Mouse (Mus musculus): ENCODE measurements at regions not wholly inside any gene's neighbourhood (a gene's known extent, or its start where the extent isn't known, plus 50 kb on each side); places are given as distances from the start of the nearest gene placed in this dataset.

- no peak overlapping the region for H3K9ac ChIP-seq (ENCODE audit: control insufficient read depth, low read depth, low read length, poor library complexity, severe bottlenecking)
Measured at GRCm38 (mm10) chr13:31109231-31109630, 135.2 kb downstream of the Gm5447 start.

DNA sequence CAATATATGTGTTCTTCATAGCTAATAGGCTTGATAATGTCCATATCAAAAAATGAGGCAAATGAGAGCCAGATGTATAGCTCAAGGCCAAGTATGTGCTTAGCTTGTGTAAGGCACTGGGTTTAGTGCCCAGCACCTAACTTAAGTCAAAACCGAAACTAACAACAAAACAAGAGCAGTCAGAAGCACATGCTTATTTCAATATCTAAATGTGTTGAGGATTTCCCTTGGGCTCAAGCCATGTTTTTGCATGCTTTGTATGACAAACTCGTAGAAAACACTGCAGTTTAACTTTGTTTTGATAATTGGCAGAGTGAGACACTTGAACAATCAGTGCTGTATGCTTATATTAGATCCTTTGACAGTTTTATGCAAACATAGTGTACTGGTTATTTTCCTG, 148.7 kb downstream of the Gm5447 start:
- TF ChIP-seq ZC3H11A (IDR thresholded peaks at IDR 0.05; ENCODE audit: low read depth, low read length), result no peak
- no peak for TF ChIP-seq MYC (IDR thresholded peaks at IDR 0.05; ENCODE audit: low read depth, low read length)
- TF ChIP-seq ZNF384 (IDR thresholded peaks at IDR 0.05; ENCODE audit: low read depth, low read length), result no peak
- TF ChIP-seq MEF2A (IDR thresholded peaks at IDR 0.05; ENCODE audit: extremely low read depth, insufficient replicate concordance, low read depth, low read length, poor library complexity, severe bottlenecking), result no peak
- TF ChIP-seq CHD2 (IDR thresholded peaks at IDR 0.05; ENCODE audit: low read length), result no peak
- TF ChIP-seq BHLHE40 (IDR thresholded peaks at IDR 0.05; ENCODE audit: borderline replicate concordance, low read depth, low read length), result no peak
- no peak for TF ChIP-seq MAFK (IDR thresholded peaks at IDR 0.05; ENCODE audit: borderline replicate concordance, low read depth, low read length)
- TF ChIP-seq MAX (IDR thresholded peaks at IDR 0.05; ENCODE audit: low read length), result no peak
- TF ChIP-seq UBTF (IDR thresholded peaks at IDR 0.05; ENCODE audit: borderline replicate concordance, insufficient read depth, low read depth, low read length), result no peak
- TF ChIP-seq JUND (IDR thresholded peaks at IDR 0.05; ENCODE audit: low read depth, low read length), result no peak
- TF ChIP-seq USF2 (IDR thresholded peaks at IDR 0.05; ENCODE audit: borderline replicate concordance in 1 of 2, insufficient read depth in 1 of 2, low read depth in 1 of 2, low read length in 2 of 2), result no peak
- TF ChIP-seq KAT2A (conservative IDR thresholded peaks at IDR 0.05; ENCODE audit: low read depth, low read length), result no peak
- no peak for TF ChIP-seq SIN3A (IDR thresholded peaks at IDR 0.05; ENCODE audit: low read length)
- no peak for TF ChIP-seq MYB (IDR thresholded peaks at IDR 0.05; ENCODE audit: low read depth, low read length)
- no peak for TF ChIP-seq EP300 (IDR thresholded peaks at IDR 0.05; ENCODE audit: low read depth in 1 of 2, low read length in 2 of 2)
- TF ChIP-seq SMC3 (IDR thresholded peaks at IDR 0.05; ENCODE audit: low read depth, low read length), result no peak
- no peak for TF ChIP-seq E2F4 (IDR thresholded peaks at IDR 0.05; ENCODE audit: borderline replicate concordance, low read depth, low read length)
- TF ChIP-seq POLR2AphosphoS5 (IDR thresholded peaks at IDR 0.05; ENCODE audit: borderline replicate concordance, low read depth, low read length), result no peak
- H3K27ac ChIP-seq (ENCODE audit: control insufficient read depth, low read depth, low read length), result no peak overlapping the region
- H3K79me2 ChIP-seq (ENCODE audit: control insufficient read depth, insufficient read depth, low read length, poor library complexity), result no peaks in the 10 kb centered on the region
- H3K9me3 ChIP-seq (replicated peaks; ENCODE audit: insufficient read depth, low read length), result no peaks in the 10 kb centered on the region
- H3K4me3 ChIP-seq (ENCODE audit: control insufficient read depth in 1 of 2, insufficient read depth in 1 of 2, low read depth in 2 of 2, low read length in 2 of 2), result no peak overlapping the region
- no peaks in the 10 kb centered on the region for H3K27me3 ChIP-seq (ENCODE audit: control insufficient read depth in 1 of 2, insufficient read depth in 2 of 2, low read length in 2 of 2)
- no peaks in the 10 kb centered on the region for H3K36me3 ChIP-seq (ENCODE audit: control insufficient read depth in 1 of 2, insufficient read depth in 2 of 2, low read length in 2 of 2)
- no peak overlapping the region for H3K9ac ChIP-seq (ENCODE audit: control insufficient read depth, low read depth, low read length, poor library complexity, severe bottlenecking)
- DNase-seq (ENCODE audit: low read depth, low spot score), result no peak
- H3K4me1 ChIP-seq (ENCODE audit: control insufficient read depth in 1 of 2, insufficient read depth in 2 of 2, low read length in 2 of 2), result no peaks in the 10 kb centered on the region

More at GRCm38 (mm10) chr13:31109231-31109630, 135.2 kb downstream of the Gm5447 start:
- Histone ChIP-seq H3K27ac (ENCODE audit: control insufficient read depth, low read depth, low read length) (no peak overlapping the region), H3K27me3 (ENCODE audit: control insufficient read depth in 1 of 2, insufficient read depth in 2 of 2, low read length in 2 of 2) (no peaks in the 10 kb centered on the region), H3K4me3 (ENCODE audit: control insufficient read depth in 1 of 2, insufficient read depth in 1 of 2, low read depth in 2 of 2, low read length in 2 of 2) (no peak overlapping the region), H3K79me2 (ENCODE audit: control insufficient read depth, insufficient read depth, low read length, poor library complexity) (no peaks in the 10 kb centered on the region), H3K36me3 (ENCODE audit: control insufficient read depth in 1 of 2, insufficient read depth in 2 of 2, low read length in 2 of 2) (no peaks in the 10 kb centered on the region), H3K9me3 (replicated peaks; ENCODE audit: insufficient read depth, low read length) (no peaks in the 10 kb centered on the region), H3K4me1 (ENCODE audit: control insufficient read depth in 1 of 2, insufficient read depth in 2 of 2, low read length in 2 of 2) (no peaks in the 10 kb centered on the region)
- no peak for DNase-seq (ENCODE audit: low read depth, low spot score)
- TF ChIP-seq NELFE (IDR thresholded peaks at IDR 0.05; ENCODE audit: low read depth, low read length), result no peak
- TF ChIP-seq MAX (IDR thresholded peaks at IDR 0.05; ENCODE audit: low read length), result no peak
- no peak for TF ChIP-seq JUND (IDR thresholded peaks at IDR 0.05; ENCODE audit: low read depth, low read length)
- no peak for TF ChIP-seq ELF1 (IDR thresholded peaks at IDR 0.05; ENCODE audit: low read depth, low read length)
- TF ChIP-seq TCF12 (IDR thresholded peaks at IDR 0.05; ENCODE audit: low read depth, low read length), result no peak
- TF ChIP-seq MYC (IDR thresholded peaks at IDR 0.05; ENCODE audit: low read depth, low read length), result no peak
- TF ChIP-seq MYB (IDR thresholded peaks at IDR 0.05; ENCODE audit: low read depth, low read length), result no peak
- no peak for TF ChIP-seq CHD1 (IDR thresholded peaks at IDR 0.05; ENCODE audit: low read depth, low read length)
- TF ChIP-seq EP300 (IDR thresholded peaks at IDR 0.05; ENCODE audit: low read depth in 1 of 2, low read length in 2 of 2), result no peak
- no peak for TF ChIP-seq POLR2A (IDR thresholded peaks at IDR 0.05; ENCODE audit: control insufficient read depth in 1 of 2, insufficient read depth in 1 of 2, low read depth in 1 of 2, low read length in 2 of 2, poor library complexity in 1 of 2)
- TF ChIP-seq GABPA (IDR thresholded peaks at IDR 0.05; ENCODE audit: low read depth, low read length), result no peak
- no peak for TF ChIP-seq HCFC1 (IDR thresholded peaks at IDR 0.05; ENCODE audit: low read depth, low read length)
- no peak for TF ChIP-seq MEF2A (IDR thresholded peaks at IDR 0.05; ENCODE audit: extremely low read depth, insufficient replicate concordance, low read depth, low read length, poor library complexity, severe bottlenecking)
- no peak for TF ChIP-seq GATA1 (IDR thresholded peaks at IDR 0.05; ENCODE audit: low read depth, low read length)
